Mouse (Mus musculus): ENCODE data around the gene Zyg11a.

The Zyg11a gene

GRCm38 (mm10) chr4:108144880-108145279 is 73.0 kb downstream of the Zyg11a start, which contains the start of gene Scp2:
TSS of gene Scp2 (minus strand) at chr4:108144998.
- CTCF ChIA-PET, result no interaction called here

- CTCF ChIA-PET, result interaction anchor here (0.6 kb wide), 1 partner anchor 815 kb away, joined by 4 read pairs; no protein-coding TSS in a partner anchor
These were observed 74.1 kb downstream of the Zyg11a start for GRCm38 (mm10) chr4:108143778-108144177.

- CTCF ChIA-PET, result interaction anchor here (0.6 kb wide), 1 partner anchor 816 kb away, joined by 4 read pairs; no protein-coding TSS in a partner anchor
These were observed 74.7 kb downstream of the Zyg11a start for GRCm38 (mm10) chr4:108143178-108143577.

GRCm38 (mm10) chr4:108136938-108137337 is 80.9 kb downstream of the Zyg11a start:
- CTCF ChIA-PET, result no interaction called here
